Mouse (Mus musculus) forebrain, embryonic 10.5 days (tissue): ENCODE results near the gene Rps6ka1. TPM values are rescaled to one million over a fixed set of nuclear protein-coding genes. Genes with fewer than 3 reads are reported as not detected.
A peak's percentile ranks its signal among the peaks of the same experiment; 100 is the strongest.

Source experiments
- DNase-seq: peaks from one replicate; pipeline ENCODE4 v3.0.0-alpha.2; 2017; ENCODE audit warnings: low spot score; ENCODE audit errors: extremely low spot score
- H3K27ac ChIP-seq: fragments of 300-500 bp; sonication (generic); 2 replicates; pipeline ENCODE4 v1.5.1; 2016; ENCODE audit warnings: mild to moderate bottlenecking
- H3K27me3 ChIP-seq: fragments of 300-500 bp; sonication (generic); 2 replicates; pipeline ENCODE4 v1.6.1; 2016; ENCODE audit warnings: mild to moderate bottlenecking; ENCODE audit not compliant: poor library complexity, severe bottlenecking
- H3K36me3 ChIP-seq: fragments of 300-500 bp; sonication (generic); replicated peaks from 2 replicates; pipeline ENCODE4 v1.6.1; 2016; ENCODE audit warnings: mild to moderate bottlenecking, moderate library complexity
- H3K4me1 ChIP-seq: fragments of 300-500 bp; sonication (generic); 2 replicates; pipeline ENCODE4 v1.6.1; 2016
- H3K4me3 ChIP-seq: fragments of 300-500 bp; sonication (generic); 2 replicates; pipeline ENCODE4 v1.5.1; 2016; ENCODE audit warnings: mild to moderate bottlenecking, moderate library complexity
- H3K9me3 ChIP-seq: fragments of 300-500 bp; sonication (generic); 2 replicates; pipeline ENCODE4 v1.6.1; 2016; ENCODE audit warnings: mild to moderate bottlenecking, moderate library complexity
- WGBS: fragments of 180-500 bp; shearing (Covaris S2); methylation state at CpG from one replicate; pipeline ENCODE4 v1.1.7; 2016; 5-methylcytosine and 5-hydroxymethylcytosine counted together
- polyA plus RNA-seq: library from polyadenylated mRNA; unstranded; fragments of >200 nt; fragmentation: Nextera tagmentation; extraction: Ambion mirVana; gene quantifications from 2 replicates; pipeline ENCODE4 v1.2.1, GENCODE M21; 2016

Gene Rps6ka1
- polyA plus RNA-seq, 1 experiment from 2014 or later: 42.7 TPM

DNA sequence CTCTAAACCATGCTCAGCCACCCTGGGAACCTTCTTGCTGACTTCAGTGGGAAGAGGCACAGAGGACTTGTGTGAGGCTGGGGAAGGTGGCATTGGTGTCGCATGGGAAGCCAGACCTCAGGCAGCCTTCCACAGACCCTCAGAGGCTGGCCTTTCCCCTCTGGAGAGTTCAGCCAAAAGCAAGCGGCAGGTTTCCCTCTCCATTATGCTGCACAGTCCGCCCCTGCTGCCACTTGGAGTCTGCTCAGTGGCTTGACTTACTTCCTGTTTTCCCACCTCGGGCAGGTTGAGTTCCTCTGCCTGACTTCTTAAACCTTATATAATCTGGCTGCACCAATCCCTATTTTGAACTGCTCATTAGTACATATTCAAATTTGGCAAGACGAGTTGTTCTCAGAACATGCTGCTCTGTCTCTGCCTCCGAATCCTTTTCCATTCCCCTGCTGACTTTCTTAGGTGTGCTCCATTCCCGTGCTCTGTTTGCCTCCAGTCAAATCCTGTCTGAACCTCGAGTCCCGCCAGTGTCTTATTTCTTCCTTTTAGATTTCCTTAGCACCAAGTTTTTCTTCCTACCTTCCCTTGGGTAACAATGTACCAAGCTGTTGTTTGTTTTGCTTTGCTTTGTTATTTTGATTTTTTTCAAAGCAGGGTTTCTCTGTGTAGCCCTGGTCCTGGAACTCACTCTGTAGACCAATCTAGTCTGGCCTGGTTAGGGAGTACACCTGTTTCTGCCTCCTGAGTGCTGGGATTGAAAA, 66.6 kb downstream of the Rps6ka1 start:
- no peaks in the 10 kb centered on the region for H3K9me3 ChIP-seq
- no peak overlapping the region for H3K4me3 ChIP-seq
- peaks cover 16% of the 10 kb centered on the region for H3K4me1 ChIP-seq
- H3K27ac ChIP-seq: no peak overlapping the region
- H3K36me3 ChIP-seq: no peaks in the 10 kb centered on the region
- peaks cover 23% of the 10 kb centered on the region for H3K27me3 ChIP-seq
- WGBS: 48% methylated on average over 9 of the region's 9 CpGs
- no peak for DNase-seq

DNA sequence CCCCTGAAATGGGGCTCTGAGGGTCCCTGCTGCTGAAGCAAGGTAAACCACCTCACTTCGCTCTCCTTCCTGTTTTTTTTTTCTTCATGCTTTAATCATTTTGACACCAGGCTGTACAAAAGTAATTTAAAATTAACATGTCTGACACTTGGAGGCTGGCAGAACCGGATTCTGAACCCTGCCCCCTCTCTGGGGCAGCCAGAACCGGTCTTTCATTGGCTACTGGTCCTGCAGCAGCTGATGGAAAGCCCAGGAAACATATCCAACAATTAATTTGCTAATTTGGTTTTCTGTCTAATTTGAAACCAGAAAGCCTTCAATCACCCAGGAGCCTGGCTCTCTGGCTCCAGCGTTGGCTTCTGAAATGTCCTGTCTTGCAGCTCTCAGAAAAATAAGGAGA, 67.4 kb downstream of the Rps6ka1 start:
- H3K4me3 ChIP-seq: no peak overlapping the region
- H3K4me1 ChIP-seq: peaks cover 24% of the 10 kb centered on the region
- no peak for DNase-seq
- 55% methylated on average over 4 of the region's 4 CpGs for WGBS
- H3K27me3 ChIP-seq: peaks cover 23% of the 10 kb centered on the region
- H3K9me3 ChIP-seq: no peaks in the 10 kb centered on the region
- H3K27ac ChIP-seq: no peak overlapping the region
- H3K36me3 ChIP-seq: no peaks in the 10 kb centered on the region

- no peak for DNase-seq
- Histone ChIP-seq H3K9me3 (no peaks in the 10 kb centered on the region), H3K27me3 (peaks cover 23% of the 10 kb centered on the region), H3K36me3 (no peaks in the 10 kb centered on the region), H3K4me1 (peaks cover 47% of the 10 kb centered on the region), H3K27ac (no peak overlapping the region), H3K4me3 (no peak overlapping the region)
- WGBS: 91% methylated on average over 5 of the region's 5 CpGs
Measured at GRCm38 (mm10) chr4:133817356-133817755, 70.2 kb downstream of the Rps6ka1 start.

DNA sequence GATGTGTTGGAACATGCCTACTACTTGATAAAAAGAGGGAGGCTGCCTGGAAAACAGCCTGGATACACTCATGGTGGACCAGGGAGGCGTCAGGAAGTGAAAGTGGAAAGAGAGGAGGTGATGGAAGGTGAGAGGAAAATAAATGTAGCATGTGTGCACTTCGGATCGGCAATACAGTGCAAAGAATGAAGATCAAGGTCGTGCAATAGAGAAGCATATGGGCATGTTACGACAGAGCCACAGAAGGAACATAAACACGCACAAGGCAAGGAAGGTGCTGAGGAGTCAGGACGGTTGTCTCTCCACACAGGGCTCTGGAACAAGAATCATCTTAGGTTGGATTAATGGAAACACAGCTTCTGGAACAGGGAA, 71.1 kb downstream of the Rps6ka1 start:
- 26% methylated on average over 7 of the region's 7 CpGs for WGBS
- peak overlapping the region; percentile 100 for H3K27ac ChIP-seq
- no peak for DNase-seq

GRCm38 (mm10) chr4:133815635-133816503, 71.7 kb downstream of the Rps6ka1 start:
- H3K4me3 ChIP-seq: peak overlapping the region; percentile 67
- peaks cover 20% of the 10 kb centered on the region for H3K27me3 ChIP-seq
- peak overlapping the region; percentile 100 for H3K27ac ChIP-seq
- no peaks in the 10 kb centered on the region for H3K9me3 ChIP-seq
- 2% methylated on average over 16 of the region's 16 CpGs for WGBS
- H3K36me3 ChIP-seq: no peaks in the 10 kb centered on the region
- peak; percentile 41 for DNase-seq
- peaks cover 45% of the 10 kb centered on the region for H3K4me1 ChIP-seq

More for the DNA sequence above, 71.1 kb downstream of the Rps6ka1 start:
- peak overlapping the region; percentile 67 for H3K4me3 ChIP-seq
- no peaks in the 10 kb centered on the region for H3K36me3 ChIP-seq
- H3K27me3 ChIP-seq: peaks cover 23% of the 10 kb centered on the region
- peaks cover 47% of the 10 kb centered on the region for H3K4me1 ChIP-seq
- H3K9me3 ChIP-seq: no peaks in the 10 kb centered on the region

- peaks cover 40% of the 10 kb centered on the region for H3K4me1 ChIP-seq
- WGBS: 2% methylated on average over 25 of the region's 25 CpGs
- H3K4me3 ChIP-seq: peak overlapping the region; percentile 67
- peak overlapping the region; percentile 100 for H3K27ac ChIP-seq
- no peak for DNase-seq
- H3K9me3 ChIP-seq: no peaks in the 10 kb centered on the region
- no peaks in the 10 kb centered on the region for H3K36me3 ChIP-seq
- peaks cover 14% of the 10 kb centered on the region for H3K27me3 ChIP-seq
Measured at GRCm38 (mm10) chr4:133814804-133815515, 72.6 kb downstream of the Rps6ka1 start.

- peak; percentile 85 for DNase-seq
- WGBS: under 1% methylated on average over 63 of the region's 80 CpGs
- H3K4me3 ChIP-seq: peak overlapping the region; percentile 67
- no peaks in the 10 kb centered on the region for H3K9me3 ChIP-seq
- H3K27me3 ChIP-seq: peaks cover 14% of the 10 kb centered on the region
- no peaks in the 10 kb centered on the region for H3K36me3 ChIP-seq
- H3K27ac ChIP-seq: peak overlapping the region; percentile 100
- H3K4me1 ChIP-seq: peaks cover 40% of the 10 kb centered on the region
Measured at GRCm38 (mm10) chr4:133813992-133814803, 73.4 kb downstream of the Rps6ka1 start.

GRCm38 (mm10) chr4:133813174-133813991, 74.2 kb downstream of the Rps6ka1 start:
- peaks cover 40% of the 10 kb centered on the region for H3K4me1 ChIP-seq
- peak; percentile 92 for DNase-seq
- peak overlapping the region; percentile 100 for H3K27ac ChIP-seq
- H3K27me3 ChIP-seq: peaks cover 14% of the 10 kb centered on the region
- WGBS: under 1% methylated on average over 57 of the region's 101 CpGs
- no peaks in the 10 kb centered on the region for H3K36me3 ChIP-seq
- peak overlapping the region; percentile 67 for H3K4me3 ChIP-seq
- no peaks in the 10 kb centered on the region for H3K9me3 ChIP-seq

- Histone ChIP-seq H3K4me3 (no peak overlapping the region), H3K4me1 (no peaks in the 10 kb centered on the region), H3K36me3 (no peaks in the 10 kb centered on the region), H3K27me3 (no peaks in the 10 kb centered on the region), H3K9me3 (no peaks in the 10 kb centered on the region), H3K27ac (no peak overlapping the region)
- WGBS: 83% methylated on average over 15 of the region's 15 CpGs
- DNase-seq: no peak
Measured at GRCm38 (mm10) chr4:133804401-133805263, 83.0 kb downstream of the Rps6ka1 start.

DNA sequence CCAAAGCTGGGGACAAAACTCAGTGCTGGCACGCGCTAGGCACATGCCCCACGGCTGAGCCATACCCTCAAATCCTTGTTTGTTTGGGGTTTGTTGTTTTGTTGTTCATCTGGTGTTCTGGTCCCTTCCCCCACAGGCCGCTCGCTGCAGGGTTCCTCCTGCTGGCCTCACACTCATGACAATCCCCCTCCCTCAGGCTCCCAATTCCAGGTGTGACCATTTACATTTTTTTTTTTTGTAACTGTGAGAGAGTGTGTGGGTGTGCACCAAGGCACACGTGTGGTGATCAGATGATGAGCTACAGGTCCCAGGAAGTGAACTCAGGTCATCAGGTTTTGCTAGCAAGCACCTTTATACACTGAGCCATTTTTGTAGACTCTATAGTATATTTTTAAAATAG, 87.0 kb downstream of the Rps6ka1 start:
- Histone ChIP-seq H3K27ac (no peak overlapping the region), H3K36me3 (no peaks in the 10 kb centered on the region), H3K4me3 (no peak overlapping the region), H3K4me1 (no peaks in the 10 kb centered on the region), H3K9me3 (no peaks in the 10 kb centered on the region), H3K27me3 (no peaks in the 10 kb centered on the region)
- WGBS: 38% methylated on average over 6 of the region's 6 CpGs
- DNase-seq: no peak
